ENCODE assay signal across 9 mouse cellular contexts in genomic region chrX:155376538-155376937, GRCm38 (mm10). TPM values are rescaled to one million over a fixed set of nuclear protein-coding genes. Genes with fewer than 3 reads are reported as not detected.
DNase-seq lines count a peak whose midpoint lies in the region; ATAC-seq and TF ChIP-seq lines count a peak whose summit lies in the region.
"Had no signal": no experiment of that assay in that cellular context is flagged by ENCODE, and none has a peak within 500 bp of the region (broad histone marks: within the 10 kb centered on the region; RNA-seq: fewer than 3 reads in every experiment).

No protein-coding gene starts in this region.

- H3K9ac ChIP-seq in hindbrain, embryonic 14.5 days: no peak overlapping the region
- H3K9ac ChIP-seq in hindbrain, embryonic 12.5 days: no peak overlapping the region
- H3K9ac ChIP-seq: lung, embryonic 15.5 days had no signal

- H3K4me2 ChIP-seq in hindbrain, embryonic 14.5 days (replicated peaks): no peak overlapping the region
- no peak overlapping the region for H3K4me2 ChIP-seq in hindbrain, embryonic 12.5 days (replicated peaks)
- H3K4me2 ChIP-seq: lung, embryonic 15.5 days had no signal

- 21% methylated on average over 2 of the region's 2 CpGs for WGBS in hindbrain, embryonic 14.5 days
- 25% methylated on average over 2 of the region's 2 CpGs for WGBS in hindbrain, embryonic 12.5 days
- 21% methylated on average over 2 of the region's 2 CpGs for WGBS in large intestine, adult 2 months

- no peaks in the 10 kb centered on the region for H3K4me1 ChIP-seq in hindbrain, embryonic 14.5 days (replicated peaks; ENCODE audit: control insufficient read depth, insufficient read depth, low read length)
- H3K4me1 ChIP-seq in hindbrain, embryonic 12.5 days: no peaks in the 10 kb centered on the region
- H3K4me1 ChIP-seq in G1E (ENCODE audit: insufficient read depth, low read depth, low read length): no peaks in the 10 kb centered on the region
- H3K4me1 ChIP-seq: lung, embryonic 15.5 days had no signal

- peak; percentile 58 for DNase-seq in hindbrain, embryonic 14.5 days (ENCODE audit: low spot score)
- peak; percentile 57 to 59 for DNase-seq in B cell, adult 2 months
- no peak for DNase-seq in G1E (ENCODE audit: low spot score)
- DNase-seq in cerebellum, postnatal 36 days: peak; percentile 25 to 55
- DNase-seq in large intestine, adult 2 months (ENCODE audit: low read depth, low spot score): peak; percentile 3
- DNase-seq in ovary, postnatal 36 days (ENCODE audit: low spot score): peak; percentile 10
- DNase-seq in frontal cortex, postnatal 10 days (ENCODE audit: low spot score in 2 of 2): no peak

- H3K9me3 ChIP-seq in hindbrain, embryonic 14.5 days (ENCODE audit: control insufficient read depth, low read length): no peaks in the 10 kb centered on the region
- H3K9me3 ChIP-seq in hindbrain, embryonic 12.5 days (replicated peaks): no peaks in the 10 kb centered on the region
- H3K9me3 ChIP-seq in G1E (replicated peaks): no peaks in the 10 kb centered on the region
- H3K9me3 ChIP-seq: lung, embryonic 15.5 days had no signal

- H3K27ac ChIP-seq in hindbrain, embryonic 14.5 days: no peak overlapping the region
- no peak overlapping the region for H3K27ac ChIP-seq in hindbrain, embryonic 12.5 days
- H3K27ac ChIP-seq: lung, embryonic 15.5 days had no signal

- no peak overlapping the region for H3K4me3 ChIP-seq in hindbrain, embryonic 14.5 days (replicated peaks; ENCODE audit: low read length)
- no peak overlapping the region for H3K4me3 ChIP-seq in hindbrain, embryonic 12.5 days
- H3K4me3 ChIP-seq in G1E (ENCODE audit: low read depth, low read length): no peak overlapping the region
- H3K4me3 ChIP-seq: lung, embryonic 15.5 days had no signal

- peak; percentile 27; the same call in 1 of the 2 replicates for TF ChIP-seq CTCF in G1E (IDR thresholded peaks at IDR 0.05; ENCODE audit: low read depth, low read length)

- no peaks in the 10 kb centered on the region for H3K36me3 ChIP-seq in hindbrain, embryonic 14.5 days (replicated peaks; ENCODE audit: control insufficient read depth, insufficient read depth)
- no peaks in the 10 kb centered on the region for H3K36me3 ChIP-seq in hindbrain, embryonic 12.5 days
- H3K36me3 ChIP-seq in G1E (replicated peaks): no peaks in the 10 kb centered on the region
- H3K36me3 ChIP-seq: lung, embryonic 15.5 days had no signal

- ATAC-seq in hindbrain, embryonic 14.5 days (ENCODE audit: low FRiP score): no peak
- no peak for ATAC-seq in hindbrain, embryonic 12.5 days (ENCODE audit: low FRiP score)
- no peak for ATAC-seq in G1E (ENCODE audit: extremely low read depth, insufficient number of reproducible peaks, low FRiP score, poor library complexity, severe bottlenecking)

- no peaks in the 10 kb centered on the region for H3K27me3 ChIP-seq in hindbrain, embryonic 14.5 days (ENCODE audit: control insufficient read depth, insufficient read depth, low read length)
- no peaks in the 10 kb centered on the region for H3K27me3 ChIP-seq in hindbrain, embryonic 12.5 days
- H3K27me3 ChIP-seq in G1E (ENCODE audit: insufficient read depth, low read length): no peaks in the 10 kb centered on the region
- H3K27me3 ChIP-seq: lung, embryonic 15.5 days had no signal

RNA-seq across cellular contexts. Expression of gene Prdx4, which starts 36.0 kb away (rescaled TPM):
- 115 and 125 TPM in 2 replicates for polyA plus RNA-seq in hindbrain, embryonic 14.5 days (2014; fragmentation: Nextera tagmentation; extraction: Ambion mirVana)
- 189 and 203 TPM in 2 replicates for polyA plus RNA-seq in hindbrain, embryonic 12.5 days (2016; fragmentation: Nextera tagmentation; extraction: Ambion mirVana)
- total RNA-seq in G1E (2014; fragmentation: Nextera tagmentation) (65.5 and 70.1 TPM in 2 replicates), G1E (2017) (164 and 180 TPM in 2 replicates)
- 53.4 and 71.7 TPM in 2 replicates for polyA plus RNA-seq in G1E (2012)
- polyA plus RNA-seq in large intestine, adult 2 months (2012; rRNA removed): 43.7 and 47.9 TPM in 2 replicates

Comparison
In these comparisons a context has a peak if more than half of its experiments do, and no peak if none do; other contexts are left out.
1. DNase-seq: peak in hindbrain, embryonic 14.5 days (single experiment), B cell, adult 2 months (2 of 2), cerebellum, postnatal 36 days (2 of 2), large intestine, adult 2 months (single experiment) and ovary, postnatal 36 days (single experiment); none in G1E (single experiment) and frontal cortex, postnatal 10 days (0 of 2).